In the genomic region with DNA sequence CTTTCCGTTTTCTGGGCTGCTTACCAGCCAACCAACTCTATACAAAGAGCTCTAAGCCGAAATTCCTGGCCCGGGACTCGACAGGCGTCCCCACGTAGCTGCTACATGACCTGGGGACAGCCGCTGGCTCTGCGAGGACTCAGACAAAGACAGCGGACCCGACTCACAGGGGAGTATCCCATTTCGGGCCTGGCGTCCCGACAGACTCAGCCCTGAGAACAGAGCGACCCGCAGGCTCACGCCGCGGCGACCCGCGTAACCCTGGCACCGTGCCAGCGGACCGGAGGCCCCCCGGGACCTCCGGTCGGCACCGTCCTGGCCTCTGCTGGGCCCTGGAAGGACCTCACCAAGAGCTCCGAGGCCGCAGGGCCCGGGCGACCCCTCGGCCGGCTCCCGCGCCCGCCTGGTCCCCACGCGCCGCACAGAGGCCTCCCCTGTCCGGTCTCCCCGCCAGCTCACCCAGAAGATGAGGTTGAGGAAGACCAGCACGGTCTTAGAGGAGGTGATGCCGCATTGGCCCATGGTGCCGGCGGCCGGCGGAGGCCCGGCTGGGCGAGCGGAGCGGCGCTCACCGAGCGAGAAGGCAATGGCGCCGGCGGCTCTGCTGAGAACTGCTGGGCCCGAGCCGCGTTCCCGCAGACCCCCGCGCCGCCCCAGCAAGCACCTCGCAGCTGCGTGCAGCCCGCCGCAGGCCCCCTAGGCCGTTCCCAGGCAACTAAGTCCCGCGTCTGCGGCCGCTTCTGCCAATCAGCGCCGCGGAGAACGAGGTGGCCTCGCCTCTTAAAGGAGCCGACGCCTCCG, we compare ENCODE assay signal across 8 mouse cellular contexts. TPM values are rescaled to one million over a fixed set of nuclear protein-coding genes. Genes with fewer than 3 reads are reported as not detected.
DNase-seq lines count a peak whose midpoint lies in the region; ATAC-seq and TF ChIP-seq lines count a peak whose summit lies in the region.

No protein-coding gene starts in this region.

- no peaks in the 10 kb centered on the region for H3K27me3 ChIP-seq in hindbrain, embryonic 11.5 days (ENCODE audit: control insufficient read depth, insufficient read depth, low read length)
- H3K27me3 ChIP-seq in lung, postnatal 0 days (replicated peaks; ENCODE audit: insufficient read depth, low read length), result no peaks in the 10 kb centered on the region

- H3K9me3 ChIP-seq in hindbrain, embryonic 11.5 days (ENCODE audit: control insufficient read depth, low read length), result no peaks in the 10 kb centered on the region
- H3K9me3 ChIP-seq in lung, postnatal 0 days (ENCODE audit: low read length), result no peaks in the 10 kb centered on the region

- H3K4me3 ChIP-seq in hindbrain, embryonic 11.5 days (ENCODE audit: low read depth, low read length), result peak overlapping the region; percentile 94
- H3K4me3 ChIP-seq in lung, postnatal 0 days (ENCODE audit: low read depth, low read length), result peak overlapping the region; percentile 91

- WGBS in hindbrain, embryonic 11.5 days, result 1% methylated on average over 73 of the region's 82 CpGs
- WGBS in lung, postnatal 0 days, result under 1% methylated on average over 71 of the region's 82 CpGs

- H3K9ac ChIP-seq in hindbrain, embryonic 11.5 days (ENCODE audit: low read depth, low read length), result peak overlapping the region; percentile 97
- H3K9ac ChIP-seq in lung, postnatal 0 days (replicated peaks; ENCODE audit: low read depth), result peak overlapping the region; percentile 97

- H3K27ac ChIP-seq in hindbrain, embryonic 11.5 days (ENCODE audit: low read depth, low read length), result peak overlapping the region; percentile 95
- peak overlapping the region; percentile 86 for H3K27ac ChIP-seq in lung, postnatal 0 days (ENCODE audit: low read length)

- peaks cover 2% of the 10 kb centered on the region; the same call in 1 of the 2 replicates for H3K4me1 ChIP-seq in hindbrain, embryonic 11.5 days (replicated peaks; ENCODE audit: control insufficient read depth, insufficient read depth, low read length)
- H3K4me1 ChIP-seq in lung, postnatal 0 days (ENCODE audit: insufficient read depth, low read depth, low read length), result no peaks in the 10 kb centered on the region; the same call in 1 of the 2 replicates

- no peaks in the 10 kb centered on the region for H3K36me3 ChIP-seq in hindbrain, embryonic 11.5 days (ENCODE audit: control insufficient read depth, insufficient read depth, low read length)
- H3K36me3 ChIP-seq in lung, postnatal 0 days (ENCODE audit: insufficient read depth, low read length), result no peaks in the 10 kb centered on the region

- no peak for TF ChIP-seq CTCF in lung, postnatal 0 days (IDR thresholded peaks at IDR 0.05)

- DNase-seq in Muller cell, postnatal 12 days (ENCODE audit: inconsistent ontology term), result peak; percentile 92
- peak; percentile 87 for DNase-seq in cerebellum, adult 9-10 months
- DNase-seq in frontal cortex, adult 2 months (ENCODE audit: extremely low spot score in 1 of 2, low spot score in 1 of 2), result peak; percentile 88 to 95
- DNase-seq in hindbrain, embryonic 11.5 days (ENCODE audit: low spot score), result peak; percentile 93
- peak; percentile 89 to 94 for DNase-seq in layer of hippocampus, postnatal 10 days (ENCODE audit: low spot score in 2 of 2)
- peak; percentile 93 for DNase-seq in lung, postnatal 0 days (ENCODE audit: low spot score)
- DNase-seq in ovary, postnatal 14 days (ENCODE audit: low spot score), result peak; percentile 83
- peak; percentile 86 for DNase-seq in thymus, postnatal 10 days (ENCODE audit: low spot score in 2 of 2)

- ATAC-seq in hindbrain, embryonic 11.5 days (ENCODE audit: low FRiP score), result peak; percentile 98
- peak; percentile 98 for ATAC-seq in lung, postnatal 0 days

- H3K4me2 ChIP-seq in hindbrain, embryonic 11.5 days (replicated peaks; ENCODE audit: low read depth, low read length), result peak overlapping the region; percentile 69
- H3K4me2 ChIP-seq in lung, postnatal 0 days (replicated peaks; ENCODE audit: low read depth, low read length), result peak overlapping the region; percentile 81

- TF ChIP-seq EP300 in lung, postnatal 0 days (IDR thresholded peaks at IDR 0.05), result no peak

RNA-seq across cellular contexts. Expression of a gene that starts 4.7 kb away (rescaled TPM):
- 478 and 493 TPM in 2 replicates for polyA plus RNA-seq in frontal cortex, adult 2 months (2012; rRNA removed)
- polyA plus RNA-seq in hindbrain, embryonic 11.5 days (2014; fragmentation: Nextera tagmentation; extraction: Ambion mirVana), result 529 and 555 TPM in 2 replicates
- total RNA-seq in layer of hippocampus, postnatal 10 days (2021), result 100 to 1,000 TPM; 334 to 354 TPM
- polyA plus RNA-seq in lung, postnatal 0 days (2015; fragmentation: Nextera tagmentation; extraction: Ambion mirVana), result 177 and 190 TPM in 2 replicates

Comparison
In these comparisons a context has a peak if more than half of its experiments do, and no peak if none do; other contexts are left out.
1. Peak in every context shown above with its lines: DNase-seq, ATAC-seq, H3K4me3 ChIP-seq and H3K27ac ChIP-seq.